Mouse (Mus musculus) G1E (cell line): ENCODE measurements at regions not wholly inside any gene's neighbourhood (a gene's known extent, or its start where the extent isn't known, plus 50 kb on each side); places are given as distances from the start of the nearest gene placed in this dataset.
A peak's percentile ranks its signal among the peaks of the same experiment; 100 is the strongest.
"Not testable (repeated sequence)": the region's sequence is repeated elsewhere in the genome, so short reads cannot be mapped to it uniquely, and the experiment has no call there.

Experiments
- ATAC-seq: 2 replicates; pipeline ENCODE4 v1.8.0; 2016; ENCODE audit warnings: mild to moderate bottlenecking; ENCODE audit not compliant: insufficient number of reproducible peaks, poor library complexity, low FRiP score, severe bottlenecking; ENCODE audit errors: extremely low read depth
- DNase-seq: peaks from one replicate; pipeline ENCODE4 v3.0.0; 2012; ENCODE audit warnings: low spot score
- H3K27me3 ChIP-seq: 2 replicates; pipeline ENCODE4 v1.6.1; 2012; ENCODE audit warnings: mild to moderate bottlenecking, low read length, inconsistent platforms; ENCODE audit not compliant: insufficient read depth
- H3K36me3 ChIP-seq: replicated peaks from 2 replicates; pipeline ENCODE3; 2012; ENCODE audit warnings: mild to moderate bottlenecking, inconsistent platforms
- H3K4me1 ChIP-seq: 2 replicates; pipeline ENCODE4 v1.6.1; 2012; ENCODE audit warnings: low read depth, low read length, inconsistent platforms, mixed read lengths; ENCODE audit not compliant: insufficient read depth
- H3K4me3 ChIP-seq: 2 replicates; pipeline ENCODE4 v1.5.1; 2012; ENCODE audit warnings: low read depth, mild to moderate bottlenecking, inconsistent platforms, low read length, moderate library complexity, mixed read lengths
- H3K9me3 ChIP-seq: replicated peaks from 2 replicates; pipeline ENCODE4 v1.6.1; 2012; ENCODE audit warnings: inconsistent platforms
- CTCF ChIP-seq: IDR thresholded peaks from 2 replicates; pipeline ENCODE4 v1.5.1; 2012; ENCODE audit warnings: low read depth, low read length, inconsistent platforms, mixed read lengths
- GATA1 ChIP-seq: IDR thresholded peaks from 2 replicates; pipeline ENCODE4 v1.6.1; 2012; ENCODE audit warnings: borderline replicate concordance, low read length, inconsistent platforms, mixed read lengths
- GATA2 ChIP-seq: IDR thresholded peaks from 2 replicates; pipeline ENCODE4 v1.6.1; 2012; ENCODE audit warnings: low read depth, low read length, inconsistent platforms, borderline replicate concordance
- POLR2AphosphoS5 ChIP-seq: IDR thresholded peaks from 2 replicates; pipeline ENCODE4 v1.6.1; 2012; ENCODE audit warnings: low read depth, low read length, inconsistent platforms; ENCODE audit not compliant: insufficient replicate concordance
- TAL1 ChIP-seq: conservative IDR thresholded peaks from 2 replicates; pipeline ENCODE4 v1.6.1; 2012; ENCODE audit warnings: low read depth, low read length, inconsistent platforms, mixed read lengths

- peak; percentile 25 for DNase-seq
- ATAC-seq, result no peak
Observed at GRCm38 (mm10) chr4:101366905-101367679, 52.0 kb upstream of the Ak4 start.

DNA sequence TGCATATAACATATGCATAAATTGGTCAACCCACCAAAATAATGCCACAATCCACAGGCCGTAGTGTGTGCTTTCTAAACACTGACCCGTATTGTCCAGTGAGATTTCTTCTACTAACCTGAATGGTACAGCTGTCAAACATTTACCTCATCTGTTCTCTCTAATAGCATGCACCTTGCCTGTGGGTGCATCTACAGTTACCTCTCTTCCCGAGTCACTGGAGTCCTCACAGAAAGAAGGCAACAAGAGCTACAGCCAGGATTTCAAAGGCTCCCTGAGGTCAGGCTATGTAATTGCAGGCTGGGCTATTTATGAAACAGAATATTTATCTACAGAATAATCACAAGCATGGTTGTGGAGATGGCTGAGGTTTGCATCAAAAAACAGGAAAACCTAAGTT lies 53.8 kb upstream of the Ak4 start:
- no peaks in the 10 kb centered on the region for H3K9me3 ChIP-seq
- no peaks in the 10 kb centered on the region for H3K27me3 ChIP-seq
- H3K36me3 ChIP-seq, result no peaks in the 10 kb centered on the region
- TF ChIP-seq TAL1, result no peak
- no peak for TF ChIP-seq GATA2
- TF ChIP-seq POLR2AphosphoS5, result no peak
- TF ChIP-seq GATA1, result no peak
- no peak for TF ChIP-seq CTCF
- no peak overlapping the region for H3K4me3 ChIP-seq
- no peaks in the 10 kb centered on the region; the same call in 1 of the 2 replicates for H3K4me1 ChIP-seq
- DNase-seq (no peak), ATAC-seq (no peak)

More at GRCm38 (mm10) chr4:101366905-101367679, 52.0 kb upstream of the Ak4 start:
- Histone ChIP-seq H3K27me3 (no peaks in the 10 kb centered on the region), H3K9me3 (no peaks in the 10 kb centered on the region), H3K4me3 (no peak overlapping the region), H3K4me1 (no peaks in the 10 kb centered on the region; the same call in 1 of the 2 replicates), H3K36me3 (no peaks in the 10 kb centered on the region)
- TF ChIP-seq CTCF, result peak; percentile 7; the same call in 1 of the 2 replicates
- no peak for TF ChIP-seq GATA2
- no peak for TF ChIP-seq POLR2AphosphoS5
- no peak for TF ChIP-seq TAL1
- TF ChIP-seq GATA1, result no peak

- Histone ChIP-seq H3K36me3 (no peaks in the 10 kb centered on the region), H3K4me1 (no peaks in the 10 kb centered on the region; the same call in 1 of the 2 replicates), H3K4me3 (no peak overlapping the region), H3K9me3 (no peaks in the 10 kb centered on the region), H3K27me3 (no peaks in the 10 kb centered on the region)
- DNase-seq (no peak), ATAC-seq (no peak)
- TF ChIP-seq POLR2AphosphoS5 (no peak), GATA1 (no peak), CTCF (no peak), GATA2 (no peak), TAL1 (no peak)
Observed at GRCm38 (mm10) chr4:101364716-101365115, 54.4 kb upstream of the Ak4 start.

DNA sequence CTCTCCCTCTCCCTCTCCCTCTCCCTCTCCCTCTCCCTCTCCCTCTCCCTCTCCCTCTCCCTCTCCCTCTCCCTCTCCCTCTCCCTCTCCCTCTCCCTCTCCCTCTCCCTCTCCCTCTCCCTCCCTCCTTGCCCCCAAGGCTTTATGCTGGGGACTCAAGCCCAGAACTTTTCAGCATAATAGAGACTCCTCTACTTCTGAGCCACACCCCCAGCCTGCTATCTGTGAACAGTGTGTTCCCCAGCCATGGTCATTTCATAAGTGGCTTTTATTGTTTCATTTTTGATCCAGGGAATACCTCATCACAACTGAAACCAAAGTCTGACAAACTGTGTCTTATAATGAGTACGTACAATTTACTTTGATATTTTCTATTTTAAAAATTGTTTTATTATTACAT lies 55.8 kb upstream of the Ak4 start:
- not testable (repeated sequence) for H3K36me3 ChIP-seq, DNase-seq, ATAC-seq, H3K4me1 ChIP-seq, H3K4me3 ChIP-seq, H3K27me3 ChIP-seq, H3K9me3 ChIP-seq

DNA sequence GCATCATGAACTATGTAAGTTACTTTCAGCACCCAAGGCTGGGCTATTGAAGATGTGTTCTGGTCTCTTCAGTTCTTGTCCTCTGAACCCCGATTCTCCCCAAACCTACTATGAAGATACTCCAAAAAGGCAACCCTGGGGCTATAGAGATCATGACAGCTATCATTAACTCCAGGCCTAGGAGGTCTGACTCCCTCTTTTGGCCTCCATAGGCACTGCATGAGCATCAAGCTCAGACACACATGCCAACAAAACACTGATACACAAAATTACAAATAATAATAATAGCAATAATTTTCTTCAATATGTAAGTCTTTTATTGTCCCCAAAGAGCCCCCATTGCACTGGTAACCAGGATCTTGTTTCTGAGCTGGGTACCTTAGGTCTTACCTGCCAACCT lies 57.3 kb upstream of the Ak4 start:
- ATAC-seq, result no peak
- H3K36me3 ChIP-seq, result no peaks in the 10 kb centered on the region
- no peaks in the 10 kb centered on the region for H3K9me3 ChIP-seq
- peaks cover 1% of the 10 kb centered on the region; the same call in 1 of the 2 replicates for H3K27me3 ChIP-seq
- TF ChIP-seq GATA1, result no peak
- TF ChIP-seq POLR2AphosphoS5, result no peak
- TF ChIP-seq CTCF, result no peak
- no peak for TF ChIP-seq GATA2
- TF ChIP-seq TAL1, result no peak
- no peak for DNase-seq
- no peak overlapping the region for H3K4me3 ChIP-seq
- H3K4me1 ChIP-seq, result no peaks in the 10 kb centered on the region

- no peaks in the 10 kb centered on the region for H3K36me3 ChIP-seq
- no peak for ATAC-seq
- TF ChIP-seq POLR2AphosphoS5 (no peak), GATA2 (no peak), TAL1 (no peak), CTCF (no peak)
Observed at GRCm38 (mm10) chr4:101360296-101360695, 58.8 kb upstream of the Ak4 start.

DNA sequence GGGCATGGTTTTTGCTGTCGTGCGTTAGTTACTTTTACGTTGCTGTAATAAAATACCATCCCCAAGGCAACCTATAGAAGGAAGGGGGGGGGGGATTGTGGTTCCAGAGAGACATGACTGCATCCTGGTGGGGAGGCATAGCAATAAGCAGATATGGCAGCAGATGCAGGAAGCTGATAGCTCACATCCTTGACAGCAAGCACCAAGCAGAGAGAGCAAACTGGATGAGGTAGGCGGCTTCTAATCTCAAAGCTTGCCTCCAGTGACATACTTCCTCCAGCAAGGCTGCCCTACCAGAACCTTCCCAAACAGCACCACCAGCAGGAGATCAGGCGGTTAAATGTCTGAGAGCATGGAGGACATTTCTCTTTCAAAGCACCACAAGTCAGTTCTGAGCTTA lies 60.0 kb upstream of the Ak4 start:
- TF ChIP-seq CTCF, result no peak
- no peak for TF ChIP-seq GATA2

More at GRCm38 (mm10) chr4:101360296-101360695, 58.8 kb upstream of the Ak4 start:
- Histone ChIP-seq H3K27me3 (peaks cover 5% of the 10 kb centered on the region; the same call in 1 of the 2 replicates), H3K9me3 (no peaks in the 10 kb centered on the region; the same call in 1 of the 2 replicates), H3K4me1 (no peaks in the 10 kb centered on the region), H3K4me3 (no peak overlapping the region)
- no peak for DNase-seq

More for the DNA sequence above, 60.0 kb upstream of the Ak4 start:
- DNase-seq, result no peak
- Histone ChIP-seq H3K36me3 (no peaks in the 10 kb centered on the region), H3K27me3 (peaks cover 6% of the 10 kb centered on the region; the same call in 1 of the 2 replicates), H3K4me3 (no peak overlapping the region), H3K9me3 (no peaks in the 10 kb centered on the region; the same call in 1 of the 2 replicates), H3K4me1 (no peaks in the 10 kb centered on the region)
- no peak for ATAC-seq
